Mouse (Mus musculus): ENCODE results near the gene Sh2d3c. TPM values are rescaled to one million over a fixed set of nuclear protein-coding genes. Genes with fewer than 3 reads are reported as not detected.

The Sh2d3c gene
- polyA plus RNA-seq, 1 experiment, result 13.4 TPM

- TF ChIP-seq FLI1 (IDR thresholded peaks at IDR 0.05; ENCODE audit: low read length), result no peak
- TF ChIP-seq GATA1 (IDR thresholded peaks at IDR 0.05; ENCODE audit: borderline replicate concordance, low read length), result no peak
- no peak overlapping the region for H3K4me3 ChIP-seq (replicated peaks)
- no peaks in the 10 kb centered on the region for H3K27me3 ChIP-seq (replicated peaks)
- peaks cover 23% of the 10 kb centered on the region for H3K4me1 ChIP-seq
- peaks cover 99% of the 10 kb centered on the region for H3K36me3 ChIP-seq (replicated peaks; ENCODE audit: low read length)
- H3K9me3 ChIP-seq, result no peaks in the 10 kb centered on the region
Measured at GRCm38 (mm10) chr2:32682721-32683417, 38.0 kb upstream of the Sh2d3c start.

GRCm38 (mm10) chr2:32683701-32684100 lies 37.2 kb upstream of the Sh2d3c start:
- no peaks in the 10 kb centered on the region for H3K9me3 ChIP-seq
- peaks cover 98% of the 10 kb centered on the region for H3K36me3 ChIP-seq (replicated peaks; ENCODE audit: low read length)
- TF ChIP-seq FLI1 (IDR thresholded peaks at IDR 0.05; ENCODE audit: low read length) (no peak), GATA1 (IDR thresholded peaks at IDR 0.05; ENCODE audit: borderline replicate concordance, low read length) (no peak)
- peaks cover 23% of the 10 kb centered on the region for H3K4me1 ChIP-seq
- H3K4me3 ChIP-seq (replicated peaks), result no peak overlapping the region
- no peaks in the 10 kb centered on the region for H3K27me3 ChIP-seq (replicated peaks)

- TF ChIP-seq GATA1 (IDR thresholded peaks at IDR 0.05; ENCODE audit: borderline replicate concordance, low read length) (no peak), FLI1 (IDR thresholded peaks at IDR 0.05; ENCODE audit: low read length) (no peak)
- Histone ChIP-seq H3K36me3 (replicated peaks; ENCODE audit: low read length) (peaks cover 87% of the 10 kb centered on the region), H3K9me3 (no peaks in the 10 kb centered on the region), H3K27me3 (replicated peaks) (no peaks in the 10 kb centered on the region), H3K4me1 (peaks cover 32% of the 10 kb centered on the region), H3K4me3 (replicated peaks) (no peak overlapping the region)
Measured at GRCm38 (mm10) chr2:32684681-32685428, 36.0 kb upstream of the Sh2d3c start.

- peaks cover 80% of the 10 kb centered on the region for H3K36me3 ChIP-seq (replicated peaks; ENCODE audit: low read length)
- TF ChIP-seq FLI1 (IDR thresholded peaks at IDR 0.05; ENCODE audit: low read length) (no peak), GATA1 (IDR thresholded peaks at IDR 0.05; ENCODE audit: borderline replicate concordance, low read length) (no peak)
- H3K27me3 ChIP-seq (replicated peaks), result no peaks in the 10 kb centered on the region
- H3K4me1 ChIP-seq, result peaks cover 32% of the 10 kb centered on the region
- H3K4me3 ChIP-seq (replicated peaks), result no peak overlapping the region
- no peaks in the 10 kb centered on the region for H3K9me3 ChIP-seq
Measured at GRCm38 (mm10) chr2:32685807-32686206, 35.0 kb upstream of the Sh2d3c start.

GRCm38 (mm10) chr2:32686640-32687039 lies 34.2 kb upstream of the Sh2d3c start:
- Histone ChIP-seq H3K9me3 (no peaks in the 10 kb centered on the region), H3K36me3 (replicated peaks; ENCODE audit: low read length) (peaks cover 78% of the 10 kb centered on the region), H3K4me1 (peaks cover 36% of the 10 kb centered on the region), H3K27me3 (replicated peaks) (no peaks in the 10 kb centered on the region), H3K4me3 (replicated peaks) (no peak overlapping the region)
- TF ChIP-seq FLI1 (IDR thresholded peaks at IDR 0.05; ENCODE audit: low read length) (no peak), GATA1 (IDR thresholded peaks at IDR 0.05; ENCODE audit: borderline replicate concordance, low read length) (no peak)

GRCm38 (mm10) chr2:32687562-32687961 lies 33.3 kb upstream of the Sh2d3c start:
- Histone ChIP-seq H3K36me3 (replicated peaks; ENCODE audit: low read length) (peaks cover 75% of the 10 kb centered on the region), H3K27me3 (replicated peaks) (no peaks in the 10 kb centered on the region), H3K4me3 (replicated peaks) (no peak overlapping the region), H3K4me1 (peaks cover 33% of the 10 kb centered on the region), H3K9me3 (no peaks in the 10 kb centered on the region)
- no peak for TF ChIP-seq GATA1 (IDR thresholded peaks at IDR 0.05; ENCODE audit: borderline replicate concordance, low read length)
- TF ChIP-seq FLI1 (IDR thresholded peaks at IDR 0.05; ENCODE audit: low read length), result no peak

GRCm38 (mm10) chr2:32689420-32689819 lies 31.4 kb upstream of the Sh2d3c start:
- Histone ChIP-seq H3K4me1 (peaks cover 50% of the 10 kb centered on the region), H3K27me3 (replicated peaks) (no peaks in the 10 kb centered on the region), H3K4me3 (replicated peaks) (no peak overlapping the region), H3K9me3 (no peaks in the 10 kb centered on the region), H3K36me3 (replicated peaks; ENCODE audit: low read length) (peaks cover 57% of the 10 kb centered on the region)
- TF ChIP-seq GATA1 (IDR thresholded peaks at IDR 0.05; ENCODE audit: borderline replicate concordance, low read length), result no peak
- TF ChIP-seq FLI1 (IDR thresholded peaks at IDR 0.05; ENCODE audit: low read length), result no peak

- H3K9me3 ChIP-seq, result no peaks in the 10 kb centered on the region
- no peaks in the 10 kb centered on the region for H3K27me3 ChIP-seq (replicated peaks)
- H3K36me3 ChIP-seq (replicated peaks; ENCODE audit: low read length), result peaks cover 41% of the 10 kb centered on the region
- no peak overlapping the region for H3K4me3 ChIP-seq (replicated peaks)
- peaks cover 54% of the 10 kb centered on the region for H3K4me1 ChIP-seq
- TF ChIP-seq GATA1 (IDR thresholded peaks at IDR 0.05; ENCODE audit: borderline replicate concordance, low read length) (no peak), FLI1 (IDR thresholded peaks at IDR 0.05; ENCODE audit: low read length) (no peak)
Measured at GRCm38 (mm10) chr2:32691041-32691440, 29.8 kb upstream of the Sh2d3c start.

- peak overlapping the region; percentile 38 for H3K4me3 ChIP-seq (replicated peaks)
- H3K27me3 ChIP-seq (replicated peaks), result no peaks in the 10 kb centered on the region
- H3K36me3 ChIP-seq (replicated peaks; ENCODE audit: low read length), result peaks cover 26% of the 10 kb centered on the region
- TF ChIP-seq FLI1 (IDR thresholded peaks at IDR 0.05; ENCODE audit: low read length), result no peak
- TF ChIP-seq GATA1 (IDR thresholded peaks at IDR 0.05; ENCODE audit: borderline replicate concordance, low read length), result no peak
- peaks cover 46% of the 10 kb centered on the region for H3K4me1 ChIP-seq
- no peaks in the 10 kb centered on the region for H3K9me3 ChIP-seq
Measured at GRCm38 (mm10) chr2:32692496-32692895, 28.4 kb upstream of the Sh2d3c start.

- Histone ChIP-seq H3K9me3 (no peaks in the 10 kb centered on the region), H3K27me3 (replicated peaks) (no peaks in the 10 kb centered on the region), H3K4me3 (replicated peaks) (peak overlapping the region; percentile 96), H3K36me3 (replicated peaks; ENCODE audit: low read length) (peaks cover 19% of the 10 kb centered on the region), H3K4me1 (peaks cover 46% of the 10 kb centered on the region)
- TF ChIP-seq FLI1 (IDR thresholded peaks at IDR 0.05; ENCODE audit: low read length) (no peak), GATA1 (IDR thresholded peaks at IDR 0.05; ENCODE audit: borderline replicate concordance, low read length) (no peak)
Measured at GRCm38 (mm10) chr2:32693282-32693681, 27.6 kb upstream of the Sh2d3c start.

Measured in megakaryocyte, embryonic 14.5 days (primary cell).